Mouse (Mus musculus) liver, embryonic 14.5 days (tissue): Measurements from ENCODE around the gene 2310039H08Rik.

Experiments used
- CTCF ChIP-seq: IDR thresholded peaks from 2 replicates; pipeline ENCODE4 v1.5.1; 2016; ENCODE audit warnings: antibody characterized with exemption, low read depth, control low read depth
- EP300 ChIP-seq: IDR thresholded peaks from 2 replicates; pipeline ENCODE4 v1.6.1; 2016; ENCODE audit warnings: antibody characterized with exemption, low read depth

GRCm38 (mm10) chr17:46782341-46783221 is 10.1 kb downstream of the 2310039H08Rik start, which contains the start of gene Rpl7l1:
- 0 out of 2 replicates have a peak, but pooled peaks have one; percentile 14 for TF ChIP-seq EP300
- peak; percentile 80 for TF ChIP-seq CTCF
